13 mouse cellular contexts compared by ENCODE assay signal in the genomic region with DNA sequence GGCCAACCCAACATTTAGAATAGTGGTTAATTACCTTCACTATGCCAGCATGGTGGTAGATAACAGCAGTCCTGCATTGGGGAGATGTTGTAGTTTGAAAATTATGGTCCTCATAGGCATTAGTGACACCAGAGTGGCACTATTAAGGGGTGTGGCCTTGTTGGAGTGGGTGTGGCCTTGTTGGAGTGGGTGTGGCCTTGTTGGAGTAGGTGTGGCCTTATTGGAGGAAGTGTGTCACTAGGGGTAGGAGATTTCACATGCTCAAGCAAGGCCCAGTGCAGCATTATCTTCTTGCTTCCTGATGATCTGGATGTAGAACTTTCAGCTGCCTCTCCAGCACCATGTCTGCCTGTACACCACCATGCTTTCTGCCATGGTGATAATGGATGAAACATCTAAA.
"Had no signal": no experiment of that assay in that cellular context is flagged by ENCODE, and none has a peak within 500 bp of the region (broad histone marks: within the 10 kb centered on the region; RNA-seq: fewer than 3 reads in every experiment).

No protein-coding gene starts in this region.

- H3K9ac ChIP-seq: lung, embryonic 14.5 days; midbrain, embryonic 13.5 days; midbrain, embryonic 15.5 days; neural tube, embryonic 12.5 days had no signal

- H3K27ac ChIP-seq: midbrain, embryonic 13.5 days; midbrain, embryonic 15.5 days; neural tube, embryonic 12.5 days had no signal

- H3K27me3 ChIP-seq: megakaryocyte, embryonic 14.5 days; midbrain, embryonic 13.5 days; midbrain, embryonic 15.5 days; neural tube, embryonic 12.5 days had no signal

- H3K4me2 ChIP-seq: lung, embryonic 14.5 days; midbrain, embryonic 11.5 days; midbrain, embryonic 13.5 days; midbrain, embryonic 15.5 days; neural tube, embryonic 12.5 days had no signal

- H3K36me3 ChIP-seq: midbrain, embryonic 13.5 days; midbrain, embryonic 15.5 days; neural tube, embryonic 12.5 days had no signal

- ATAC-seq: midbrain, embryonic 13.5 days; midbrain, embryonic 15.5 days had no signal

- H3K4me3 ChIP-seq: megakaryocyte, embryonic 14.5 days; midbrain, embryonic 13.5 days; midbrain, embryonic 15.5 days; neural tube, embryonic 12.5 days had no signal

- H3K4me1 ChIP-seq: neural tube, embryonic 12.5 days had no signal

- H3K9me3 ChIP-seq: midbrain, embryonic 13.5 days; midbrain, embryonic 15.5 days; neural tube, embryonic 12.5 days had no signal

- DNase-seq: lung, adult 18-20 months; lung, embryonic 14.5 days; lung, postnatal 10 days; lung, postnatal 4 days; right cerebral cortex, postnatal 14 days; thymus, adult 18-20 months; thymus, postnatal 14 days; thymus, postnatal 36 days had no signal
